Comparison of ENCODE assay signal across 8 mouse cellular contexts in genomic region chr11:115264862-115265668, GRCm38 (mm10). TPM values are rescaled to one million over a fixed set of nuclear protein-coding genes. Genes with fewer than 3 reads are reported as not detected.
A peak's percentile ranks its signal among the peaks of the same experiment; 100 is the strongest.
DNase-seq lines count a peak whose midpoint lies in the region; ATAC-seq and TF ChIP-seq lines count a peak whose summit lies in the region.

No protein-coding gene starts in this region.

- H3K27ac ChIP-seq in heart, embryonic 12.5 days (ENCODE audit: poor library complexity, severe bottlenecking) = no peak overlapping the region
- no peak overlapping the region for H3K27ac ChIP-seq in ES-Bruce4 (ENCODE audit: insufficient read depth, low read length)
- H3K27ac ChIP-seq in embryonic fibroblast, embryonic 13.5 days (ENCODE audit: insufficient read depth, low read length) = no peak overlapping the region
- H3K27ac ChIP-seq in limb, embryonic 11.5 days (replicated peaks; ENCODE audit: low read depth, low read length) = no peak overlapping the region
- no peak overlapping the region for H3K27ac ChIP-seq in neural tube, embryonic 15.5 days (replicated peaks)

- TF ChIP-seq EP300 in ES-Bruce4 (IDR thresholded peaks at IDR 0.05; ENCODE audit: insufficient read depth, low read depth, low read length) = no peak

- 7% methylated on average over 39 of the region's 39 CpGs for WGBS in heart, embryonic 12.5 days
- WGBS in limb, embryonic 11.5 days = 6% methylated on average over 39 of the region's 39 CpGs
- WGBS in neural tube, embryonic 15.5 days = 6% methylated on average over 39 of the region's 39 CpGs

- H3K9me3 ChIP-seq in heart, embryonic 12.5 days (replicated peaks) = no peaks in the 10 kb centered on the region
- no peaks in the 10 kb centered on the region for H3K9me3 ChIP-seq in ES-Bruce4 (replicated peaks; ENCODE audit: control insufficient read depth, insufficient read depth, low read length, poor library complexity, severe bottlenecking)
- H3K9me3 ChIP-seq in limb, embryonic 11.5 days (ENCODE audit: control insufficient read depth, low read length) = no peaks in the 10 kb centered on the region
- no peaks in the 10 kb centered on the region for H3K9me3 ChIP-seq in neural tube, embryonic 15.5 days (replicated peaks)

- peak overlapping the region; percentile 89 for H3K4me2 ChIP-seq in heart, embryonic 12.5 days
- peak overlapping the region; percentile 42 for H3K4me2 ChIP-seq in limb, embryonic 11.5 days (ENCODE audit: low read depth, severe bottlenecking)
- peak overlapping the region; percentile 53 for H3K4me2 ChIP-seq in neural tube, embryonic 15.5 days

- TF ChIP-seq POLR2A in ES-Bruce4 (IDR thresholded peaks at IDR 0.05; ENCODE audit: insufficient read depth, low read length) = no peak
- no peak for TF ChIP-seq POLR2A in embryonic fibroblast, embryonic 13.5 days (IDR thresholded peaks at IDR 0.05; ENCODE audit: low read depth, low read length)

- H3K9ac ChIP-seq in heart, embryonic 12.5 days = peak overlapping the region; percentile 31; the same call in 1 of the 2 replicates
- peak overlapping the region; percentile 23; the same call in 1 of the 2 replicates for H3K9ac ChIP-seq in ES-Bruce4 (ENCODE audit: low read depth, poor library complexity, severe bottlenecking)
- H3K9ac ChIP-seq in limb, embryonic 11.5 days (ENCODE audit: low read length) = no peak overlapping the region
- no peak overlapping the region for H3K9ac ChIP-seq in neural tube, embryonic 15.5 days (replicated peaks)

- intact Hi-C loops in heart, postnatal 10 days (cut with DNase I) = loop anchor here (1.0 kb wide), 1 partner anchor 62 kb away; no protein-coding TSS in a partner anchor

- H3K27me3 ChIP-seq in heart, embryonic 12.5 days (replicated peaks) = peaks cover 99% of the 10 kb centered on the region
- H3K27me3 ChIP-seq in ES-Bruce4 (ENCODE audit: control insufficient read depth, insufficient read depth, low read length, poor library complexity, severe bottlenecking) = peaks cover 7% of the 10 kb centered on the region
- H3K27me3 ChIP-seq in limb, embryonic 11.5 days (ENCODE audit: control insufficient read depth, insufficient read depth, low read length) = peaks cover 73% of the 10 kb centered on the region
- peaks cover 97% of the 10 kb centered on the region for H3K27me3 ChIP-seq in neural tube, embryonic 15.5 days (replicated peaks)

- DNase-seq in heart, postnatal 10 days = no peak
- DNase-seq in limb, embryonic 11.5 days (ENCODE audit: low spot score) = peak; percentile 68
- no peak for DNase-seq in frontal cortex, postnatal 10 days (ENCODE audit: low spot score in 2 of 2)
- no peak for DNase-seq in layer of hippocampus, postnatal 14 days (ENCODE audit: low spot score in 2 of 2)

- H3K4me1 ChIP-seq in heart, embryonic 12.5 days (replicated peaks) = peaks cover 24% of the 10 kb centered on the region
- H3K4me1 ChIP-seq in ES-Bruce4 (ENCODE audit: control insufficient read depth, insufficient read depth, low read length) = no peaks in the 10 kb centered on the region
- no peaks in the 10 kb centered on the region for H3K4me1 ChIP-seq in embryonic fibroblast, embryonic 13.5 days (ENCODE audit: control insufficient read depth, insufficient read depth, low read length)
- H3K4me1 ChIP-seq in limb, embryonic 11.5 days (ENCODE audit: control insufficient read depth, insufficient read depth, low read length) = peaks cover under 1% of the 10 kb centered on the region; the same call in 1 of the 2 replicates
- H3K4me1 ChIP-seq in neural tube, embryonic 15.5 days = peaks cover 26% of the 10 kb centered on the region

- H3K4me3 ChIP-seq in heart, embryonic 12.5 days = peak overlapping the region; percentile 34
- peak overlapping the region; percentile 44 for H3K4me3 ChIP-seq in ES-Bruce4 (ENCODE audit: low read depth, low read length)
- H3K4me3 ChIP-seq in embryonic fibroblast, embryonic 13.5 days (ENCODE audit: insufficient read depth, low read length) = no peak overlapping the region
- peak overlapping the region; percentile 21 for H3K4me3 ChIP-seq in limb, embryonic 11.5 days (ENCODE audit: low read depth, low read length)
- peak overlapping the region; percentile 27 for H3K4me3 ChIP-seq in neural tube, embryonic 15.5 days (replicated peaks)

- ATAC-seq in heart, embryonic 12.5 days (ENCODE audit: insufficient number of reproducible peaks, low FRiP score) = no peak
- ATAC-seq in limb, embryonic 11.5 days (ENCODE audit: insufficient number of reproducible peaks, low FRiP score, low TSS enrichment, low read depth) = no peak
- ATAC-seq in neural tube, embryonic 15.5 days (ENCODE audit: low FRiP score) = 0 out of 2 replicates have a peak, but pooled peaks have one; percentile 32

- peak; percentile 44 for TF ChIP-seq CTCF in ES-Bruce4 (IDR thresholded peaks at IDR 0.05; ENCODE audit: low read depth, low read length)
- peak; percentile 31; the same call in 1 of the 2 replicates for TF ChIP-seq CTCF in embryonic fibroblast, embryonic 13.5 days (IDR thresholded peaks at IDR 0.05; ENCODE audit: borderline replicate concordance, insufficient read depth, low read length)

- H3K36me3 ChIP-seq in heart, embryonic 12.5 days = peaks cover 13% of the 10 kb centered on the region
- H3K36me3 ChIP-seq in ES-Bruce4 (ENCODE audit: control insufficient read depth, insufficient read depth, low read length, poor library complexity, severe bottlenecking) = no peaks in the 10 kb centered on the region
- 0 out of 2 replicates have a peak, but pooled peaks cover 2% of the 10 kb centered on the region for H3K36me3 ChIP-seq in limb, embryonic 11.5 days (ENCODE audit: control insufficient read depth, insufficient read depth, low read length)
- peaks cover 17% of the 10 kb centered on the region for H3K36me3 ChIP-seq in neural tube, embryonic 15.5 days

RNA-seq across cellular contexts. Expression of gene Grin2c, which starts 2.0 kb away (rescaled TPM):
- polyA plus RNA-seq in heart, embryonic 12.5 days (2016; fragmentation: Nextera tagmentation; extraction: Ambion mirVana) = 0.15 and 0.21 TPM in 2 replicates
- not detected for total RNA-seq in heart, postnatal 10 days (2021)
- polyA plus RNA-seq in ES-Bruce4 (2011; ENCODE audit: insufficient read depth, insufficient read length, low read depth, missing spikeins) = 0.13 TPM in 1 of 2 replicates, not detected in the other
- polyA plus RNA-seq in embryonic fibroblast, embryonic 13.5 days (2011; ENCODE audit: insufficient read length, low read depth, missing spikeins) = not detected in 2 replicates
- 0.04 and 0.06 TPM in 2 replicates for polyA plus RNA-seq in limb, embryonic 11.5 days (2014; fragmentation: Nextera tagmentation; extraction: Ambion mirVana)
- 0.34 and 0.44 TPM in 2 replicates for polyA plus RNA-seq in neural tube, embryonic 15.5 days (2015; fragmentation: Nextera tagmentation; extraction: Ambion mirVana)
- total RNA-seq in layer of hippocampus, postnatal 14 days (2021) = 10 to 100 TPM; 41.7 to 47.0 TPM

RNA-seq across cellular contexts. Expression of gene Fdxr, which starts 11.8 kb away (rescaled TPM):
- 11.3 and 12.3 TPM in 2 replicates for polyA plus RNA-seq in heart, embryonic 12.5 days (2016; fragmentation: Nextera tagmentation; extraction: Ambion mirVana)
- 1 to 10 TPM; 7.7 to 9.1 TPM for total RNA-seq in heart, postnatal 10 days (2021)
- 11.6 and 12.8 TPM in 2 replicates for polyA plus RNA-seq in ES-Bruce4 (2011; ENCODE audit: insufficient read depth, insufficient read length, low read depth, missing spikeins)
- polyA plus RNA-seq in embryonic fibroblast, embryonic 13.5 days (2011; ENCODE audit: insufficient read length, low read depth, missing spikeins) = 4.1 and 6.4 TPM in 2 replicates
- 10.2 and 15.6 TPM in 2 replicates for polyA plus RNA-seq in limb, embryonic 11.5 days (2014; fragmentation: Nextera tagmentation; extraction: Ambion mirVana)
- polyA plus RNA-seq in neural tube, embryonic 15.5 days (2015; fragmentation: Nextera tagmentation; extraction: Ambion mirVana) = 18.6 and 21.5 TPM in 2 replicates
- total RNA-seq in layer of hippocampus, postnatal 14 days (2021) = 10 to 100 TPM; 19.4 to 21.3 TPM

RNA-seq across cellular contexts. Expression of gene Fads6, which starts 32.4 kb away (rescaled TPM):
- 0.51 and 0.86 TPM in 2 replicates for polyA plus RNA-seq in heart, embryonic 12.5 days (2016; fragmentation: Nextera tagmentation; extraction: Ambion mirVana)
- total RNA-seq in heart, postnatal 10 days (2021) = 1 to 10 TPM in 1 of 2 experiments, under 1 TPM in 1; 0.89 to 1.2 TPM
- polyA plus RNA-seq in ES-Bruce4 (2011; ENCODE audit: insufficient read depth, insufficient read length, low read depth, missing spikeins) = 6.7 and 7.1 TPM in 2 replicates
- polyA plus RNA-seq in embryonic fibroblast, embryonic 13.5 days (2011; ENCODE audit: insufficient read length, low read depth, missing spikeins) = 0.15 TPM in 1 of 2 replicates, not detected in the other
- 0.04 and 0.11 TPM in 2 replicates for polyA plus RNA-seq in limb, embryonic 11.5 days (2014; fragmentation: Nextera tagmentation; extraction: Ambion mirVana)
- 2.0 and 2.1 TPM in 2 replicates for polyA plus RNA-seq in neural tube, embryonic 15.5 days (2015; fragmentation: Nextera tagmentation; extraction: Ambion mirVana)
- 10 to 100 TPM in 1 of 2 experiments, 1 to 10 TPM in 1; 10.0 to 10.2 TPM for total RNA-seq in layer of hippocampus, postnatal 14 days (2021)

RNA-seq across cellular contexts. Expression of gene Otop2, which starts 41.9 kb away (rescaled TPM):
- polyA plus RNA-seq in heart, embryonic 12.5 days (2016; fragmentation: Nextera tagmentation; extraction: Ambion mirVana) = not detected in 2 replicates
- total RNA-seq in heart, postnatal 10 days (2021) = not detected
- polyA plus RNA-seq in ES-Bruce4 (2011; ENCODE audit: insufficient read depth, insufficient read length, low read depth, missing spikeins) = not detected in 2 replicates
- not detected in 2 replicates for polyA plus RNA-seq in embryonic fibroblast, embryonic 13.5 days (2011; ENCODE audit: insufficient read length, low read depth, missing spikeins)
- polyA plus RNA-seq in limb, embryonic 11.5 days (2014; fragmentation: Nextera tagmentation; extraction: Ambion mirVana) = not detected in 2 replicates
- 0.15 and 0.26 TPM in 2 replicates for polyA plus RNA-seq in neural tube, embryonic 15.5 days (2015; fragmentation: Nextera tagmentation; extraction: Ambion mirVana)
- total RNA-seq in layer of hippocampus, postnatal 14 days (2021) = not detected

RNA-seq across cellular contexts. Expression of gene Ush1g, which starts 56.8 kb away (rescaled TPM):
- 0.06 and 0.08 TPM in 2 replicates for polyA plus RNA-seq in heart, embryonic 12.5 days (2016; fragmentation: Nextera tagmentation; extraction: Ambion mirVana)
- under 1 TPM; 0.07 to 0.12 TPM for total RNA-seq in heart, postnatal 10 days (2021)
- polyA plus RNA-seq in ES-Bruce4 (2011; ENCODE audit: insufficient read depth, insufficient read length, low read depth, missing spikeins) = 0.24 and 0.33 TPM in 2 replicates
- polyA plus RNA-seq in embryonic fibroblast, embryonic 13.5 days (2011; ENCODE audit: insufficient read length, low read depth, missing spikeins) = 0.15 TPM in 1 of 2 replicates, not detected in the other
- polyA plus RNA-seq in limb, embryonic 11.5 days (2014; fragmentation: Nextera tagmentation; extraction: Ambion mirVana) = not detected in 2 replicates
- 0.09 and 0.14 TPM in 2 replicates for polyA plus RNA-seq in neural tube, embryonic 15.5 days (2015; fragmentation: Nextera tagmentation; extraction: Ambion mirVana)
- under 1 TPM; 0.16 to 0.45 TPM for total RNA-seq in layer of hippocampus, postnatal 14 days (2021)

Comparison
In these comparisons a context has a peak if more than half of its experiments do, and no peak if none do; other contexts are left out.
1. H3K9ac ChIP-seq: peak in heart, embryonic 12.5 days (single experiment) and ES-Bruce4 (single experiment); none in limb, embryonic 11.5 days (single experiment) and neural tube, embryonic 15.5 days (single experiment).
2. Peak in every context shown above with its lines, with median percentiles within 50 percentile points of each other: H3K4me2 ChIP-seq.